Mouse (Mus musculus): Measurements from ENCODE around the gene Setd1b.
A peak's percentile ranks its signal among the peaks of the same experiment; 100 is the strongest.

Setd1b gene

DNA sequence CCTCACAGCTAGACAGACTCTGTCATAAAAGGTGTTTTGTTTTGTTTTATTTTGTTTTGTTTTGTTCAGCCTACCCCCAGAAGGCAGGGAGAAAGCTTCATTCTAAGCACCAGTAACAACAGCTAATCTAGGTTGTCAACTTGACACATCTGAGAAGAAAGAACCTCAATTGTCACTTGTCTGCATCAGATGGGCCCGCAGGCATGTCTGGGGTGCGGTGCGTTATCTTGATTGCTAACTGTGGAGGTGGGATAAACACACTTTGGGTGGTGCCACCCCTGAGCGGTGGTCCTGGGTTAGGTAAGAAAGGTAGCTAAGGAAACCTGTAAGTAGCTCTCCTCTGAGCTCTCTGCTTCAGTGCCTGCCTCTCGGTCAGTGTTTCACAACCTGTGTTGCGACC is 15.0 kb upstream of the Setd1b start:
- no peak for DNase-seq (ENCODE audit: low read depth)

DNA sequence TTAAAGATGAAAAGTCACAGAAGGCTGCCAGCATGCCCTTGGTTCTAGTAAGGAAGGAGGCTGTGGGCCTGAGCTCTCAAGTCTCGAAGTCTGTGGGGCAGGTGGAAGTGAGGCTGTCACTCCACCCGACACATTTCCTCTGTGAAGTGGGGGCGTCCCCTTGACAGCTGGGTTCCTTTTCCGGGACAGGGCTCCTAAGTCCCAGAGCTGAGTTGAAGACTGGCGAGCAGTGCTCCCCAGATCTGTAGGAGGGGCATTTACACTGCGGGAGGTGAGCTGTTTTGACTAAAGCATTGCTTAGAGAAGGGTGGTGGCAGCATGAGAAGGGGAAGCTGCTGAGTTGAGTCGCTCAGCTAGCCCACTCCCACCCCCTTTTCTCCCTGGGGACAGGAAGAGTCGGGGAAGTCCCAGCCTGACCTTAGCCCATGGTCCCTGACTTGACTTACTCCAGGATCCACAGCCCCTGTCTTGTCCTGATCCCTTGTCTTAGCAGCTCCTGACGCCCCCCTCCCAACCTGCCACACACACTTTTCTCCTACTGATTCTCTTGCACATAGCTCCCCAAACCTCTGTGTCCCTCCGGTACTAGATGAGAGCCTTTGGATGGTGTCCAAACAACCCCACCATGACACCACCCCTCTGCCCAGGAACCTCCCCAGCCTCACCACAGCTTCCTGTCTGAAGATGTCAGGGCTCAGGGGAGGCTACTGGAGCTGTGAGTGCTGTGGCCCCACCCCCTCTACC is 13.4 kb upstream of the Setd1b start:
- DNase-seq (ENCODE audit: low read depth), result peak; percentile 98

DNA sequence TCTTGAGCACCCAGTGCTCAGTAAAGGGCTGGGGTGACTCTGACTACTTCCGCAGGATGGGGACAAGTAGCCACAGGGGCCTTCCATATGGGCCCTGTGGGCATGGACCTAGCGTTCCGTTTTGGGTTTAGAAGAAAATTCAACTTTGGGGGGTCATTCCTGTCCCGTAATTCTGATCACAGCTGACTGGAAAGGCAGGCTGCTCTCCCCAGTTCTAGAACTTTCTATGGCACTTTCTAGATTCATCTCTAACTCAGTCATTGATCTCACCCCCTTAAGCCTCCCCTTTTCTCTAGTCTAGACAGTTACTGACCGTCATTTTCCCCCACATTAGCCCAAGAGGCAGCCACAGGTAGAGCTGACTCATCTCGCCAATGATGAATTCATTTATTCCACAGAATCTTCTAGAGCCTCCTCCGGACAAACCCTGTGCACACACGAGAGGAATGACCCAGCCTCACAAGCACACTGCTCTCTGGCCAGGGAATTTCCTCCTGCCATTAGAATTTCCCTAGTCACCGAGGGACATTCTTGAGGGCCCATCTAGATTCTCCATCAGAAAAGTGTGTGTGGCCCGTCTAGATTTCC is 12.7 kb upstream of the Setd1b start:
- DNase-seq (ENCODE audit: low read depth), result no peak

- DNase-seq (ENCODE audit: low read depth), result no peak
Observed at GRCm38 (mm10) chr5:123130030-123130813, 11.8 kb upstream of the Setd1b start.

DNA sequence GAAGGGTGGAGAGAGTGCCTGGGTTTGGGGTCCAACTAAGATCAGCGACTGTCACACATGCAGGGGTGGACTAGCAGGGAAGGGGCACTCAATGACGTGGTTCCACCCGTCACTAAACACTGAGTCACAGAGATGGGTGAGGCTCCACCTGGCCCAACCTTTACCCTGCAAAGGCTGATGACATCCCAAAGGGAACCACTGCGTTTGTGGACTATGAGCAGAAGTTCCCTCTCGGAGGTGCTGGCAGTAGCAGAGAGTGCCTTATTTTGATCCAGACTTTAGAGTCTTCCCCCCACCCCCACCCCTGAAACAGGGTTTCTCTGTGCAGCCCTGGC is 11.2 kb upstream of the Setd1b start:
- no peak for DNase-seq (ENCODE audit: low read depth)

DNA sequence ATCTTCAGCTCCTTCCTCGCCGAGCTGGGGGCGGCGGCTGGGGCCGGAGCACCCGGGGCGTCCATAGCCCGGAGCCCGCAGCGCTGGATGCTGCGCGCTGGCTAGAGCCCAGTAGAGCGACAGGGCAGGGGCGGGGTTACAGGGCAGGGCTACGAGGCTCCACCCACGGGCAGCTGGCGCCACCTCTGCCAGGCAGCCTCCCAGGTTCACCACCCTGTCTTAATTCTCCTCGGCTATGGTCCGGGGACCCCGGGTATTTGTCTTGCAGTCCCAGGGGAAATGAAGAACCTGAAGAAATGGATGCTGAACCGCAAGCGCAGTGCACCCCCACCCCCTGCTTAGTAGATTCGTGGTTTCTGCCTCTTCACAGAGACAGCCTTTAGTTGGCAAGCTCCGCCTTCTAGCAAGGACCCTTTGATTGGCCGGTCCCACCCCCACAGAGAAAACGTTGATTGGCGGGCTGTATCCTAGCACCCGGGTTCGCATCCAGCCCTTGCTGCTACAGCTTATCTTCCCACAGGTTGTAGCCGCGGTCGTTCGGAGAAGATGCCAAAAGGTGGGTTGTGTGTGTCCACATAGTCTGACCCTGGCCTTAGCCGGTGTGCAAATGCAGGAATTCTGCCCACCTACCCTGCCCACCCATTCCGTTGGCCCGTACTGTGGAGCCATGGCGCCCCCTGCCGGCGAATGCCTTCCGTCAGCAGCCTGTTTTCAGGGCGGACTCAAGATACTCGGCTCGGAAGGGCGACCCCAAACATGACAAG is 9.5 kb upstream of the Setd1b start, which contains the start of gene Rhof:
Rhof (minus strand) TSS at position 385 of the 764 bp plus-strand sequence.
- peak; percentile 97 for DNase-seq (ENCODE audit: low read depth)

GRCm38 (mm10) chr5:123133083-123133783 is 8.8 kb upstream of the Setd1b start:
- DNase-seq (ENCODE audit: low read depth), result peak; percentile 82

DNA sequence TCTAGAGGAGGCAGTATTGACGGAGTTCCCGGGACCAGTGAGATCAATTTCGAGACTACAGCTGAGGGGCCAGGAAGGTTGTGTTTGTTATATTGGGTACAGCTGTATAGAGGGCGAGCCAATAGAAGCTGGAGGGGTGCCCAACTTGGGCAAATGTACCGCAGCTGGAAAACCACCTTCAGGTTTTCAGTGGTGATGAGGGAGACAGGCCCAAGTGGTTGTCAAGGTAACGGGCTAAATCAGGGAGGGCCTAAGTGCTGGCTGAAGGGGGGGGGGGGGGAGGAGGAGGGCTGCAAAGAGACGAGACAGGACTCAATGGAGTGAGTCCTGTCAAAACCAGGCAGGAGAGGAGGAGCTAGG is 8.2 kb upstream of the Setd1b start:
- DNase-seq (ENCODE audit: low read depth), result no peak

- DNase-seq (ENCODE audit: low read depth), result peak; percentile 69
Observed at GRCm38 (mm10) chr5:123134186-123134874, 7.7 kb upstream of the Setd1b start.

DNA sequence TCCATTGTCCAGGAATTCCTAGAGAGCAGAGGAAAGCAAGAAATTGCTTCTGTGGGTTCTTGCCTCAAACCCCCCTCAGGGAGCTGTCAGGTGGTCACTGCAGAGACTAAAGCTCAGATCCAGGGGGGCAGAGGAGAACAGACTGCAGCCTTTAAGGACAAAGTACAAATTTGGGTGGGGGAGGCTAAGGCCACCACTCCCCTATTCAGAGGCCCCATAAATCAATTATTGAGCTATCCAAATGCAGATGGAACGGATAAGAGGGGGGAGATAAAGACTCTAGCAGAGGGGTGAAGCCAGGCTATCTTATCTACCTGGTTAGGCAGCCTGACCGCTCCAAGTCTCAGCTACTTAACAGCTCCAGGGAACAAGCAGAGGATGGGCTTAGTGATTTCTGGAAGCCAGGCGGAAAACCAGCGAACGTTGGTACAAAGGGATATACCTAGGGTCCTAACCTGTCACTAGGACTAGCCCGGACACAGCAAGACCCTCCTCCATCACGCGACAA is 7.1 kb upstream of the Setd1b start:
- no peak for DNase-seq (ENCODE audit: low read depth)

- DNase-seq (ENCODE audit: low read depth), result peak; percentile 70
Observed at GRCm38 (mm10) chr5:123135471-123136360, 6.3 kb upstream of the Setd1b start.

DNA sequence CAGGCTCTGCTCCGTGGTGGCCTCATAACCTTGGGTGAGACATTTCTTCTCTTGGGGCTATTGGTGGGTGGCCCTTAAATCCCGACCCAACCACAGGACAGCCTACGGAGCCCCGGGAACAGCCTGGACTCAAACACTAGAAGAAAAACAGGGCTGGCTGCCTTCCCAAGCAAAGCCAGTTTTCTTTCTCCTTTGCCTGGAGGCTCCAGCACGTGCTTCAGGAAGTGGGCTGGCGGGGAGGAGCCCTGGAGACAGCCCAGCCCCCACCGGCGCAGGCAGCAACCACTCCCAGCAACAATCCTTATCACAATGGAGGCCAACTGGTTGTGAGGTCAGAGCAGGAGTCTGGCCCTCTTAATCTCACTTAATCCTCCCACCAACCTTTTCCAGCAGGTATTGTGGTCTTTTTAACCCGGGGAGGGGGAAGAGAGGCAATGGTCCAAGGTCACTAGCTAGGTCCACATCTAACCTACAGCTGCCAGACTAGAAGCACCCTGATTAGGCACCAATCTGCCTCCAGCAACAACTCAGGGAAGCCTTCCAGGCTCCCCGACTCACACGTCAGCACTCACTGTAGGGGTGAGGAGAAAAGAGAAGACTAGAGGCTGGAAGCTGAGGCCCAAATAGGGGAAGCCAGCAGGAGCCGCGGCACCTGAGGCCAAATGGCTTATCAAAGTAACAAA is 5.5 kb upstream of the Setd1b start:
- peak; percentile 88 for DNase-seq (ENCODE audit: low read depth)

DNA sequence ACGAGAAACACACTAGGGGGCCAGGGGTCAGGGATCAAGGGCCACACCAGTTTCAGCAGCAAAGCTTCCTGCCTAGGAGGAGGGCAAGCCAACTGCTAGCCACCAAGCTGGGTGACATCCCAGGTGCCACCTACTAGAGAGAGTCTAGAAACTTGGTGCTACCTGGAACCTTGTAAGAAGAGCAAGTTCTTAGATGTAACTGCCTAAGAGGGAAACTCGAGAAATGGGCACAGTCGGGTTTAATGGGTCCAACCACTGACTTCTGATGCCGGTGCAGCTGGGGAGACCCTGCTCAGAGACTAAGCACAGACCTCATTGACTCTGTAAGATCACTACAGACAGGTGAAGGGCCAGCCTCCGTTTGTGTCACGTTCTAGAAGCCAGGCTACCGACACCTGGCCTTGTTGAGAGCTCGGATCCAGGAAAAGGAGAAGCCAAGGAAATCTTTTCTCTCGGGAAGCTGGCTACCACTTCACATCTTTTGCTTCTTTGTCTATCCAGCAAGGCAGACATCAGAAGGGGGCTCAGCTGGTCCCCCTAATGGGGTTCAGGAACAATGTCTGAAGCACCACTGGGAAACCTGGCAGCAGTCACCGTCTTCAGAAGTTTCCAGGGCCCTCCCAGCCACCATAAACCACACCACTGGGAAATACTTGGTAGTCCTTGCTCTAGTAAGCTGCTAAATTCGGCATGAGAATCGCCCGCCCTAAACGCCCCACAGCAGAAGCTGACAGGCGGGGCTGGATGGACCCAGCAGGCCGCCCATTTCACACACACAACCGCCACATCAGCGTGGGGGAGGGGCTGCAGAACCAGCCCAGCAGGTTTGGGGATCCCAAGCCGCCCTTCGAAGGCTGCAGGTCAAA is 4.7 kb upstream of the Setd1b start:
- peak; percentile 84 for DNase-seq (ENCODE audit: low read depth)

GRCm38 (mm10) chr5:123137910-123138229 is 4.1 kb upstream of the Setd1b start:
- no peak for DNase-seq (ENCODE audit: low read depth)

GRCm38 (mm10) chr5:123138230-123138911 is 3.6 kb upstream of the Setd1b start:
- DNase-seq (ENCODE audit: low read depth), result peak; percentile 96

- DNase-seq (ENCODE audit: low read depth), result peak; percentile 83
Observed at GRCm38 (mm10) chr5:123138953-123139721, 2.9 kb upstream of the Setd1b start.

All from 416B (cell line).